ENCODE assay signal across 16 mouse cellular contexts in genomic region chr14:35027501-35028140, GRCm38 (mm10).
DNase-seq lines count a peak whose midpoint lies in the region; ATAC-seq and TF ChIP-seq lines count a peak whose summit lies in the region.
"Had no signal": no experiment of that assay in that cellular context is flagged by ENCODE, and none has a peak within 500 bp of the region (broad histone marks: within the 10 kb centered on the region; RNA-seq: fewer than 3 reads in every experiment).

No protein-coding gene starts in this region.

- no peak overlapping the region for H3K4me3 ChIP-seq in hindbrain, embryonic 14.5 days (replicated peaks; ENCODE audit: low read length)
- no peak overlapping the region for H3K4me3 ChIP-seq in hindbrain, embryonic 10.5 days
- no peak overlapping the region for H3K4me3 ChIP-seq in lung, embryonic 14.5 days (ENCODE audit: low read depth, low read length)
- no peak overlapping the region for H3K4me3 ChIP-seq in forebrain, embryonic 15.5 days
- H3K4me3 ChIP-seq: limb, embryonic 12.5 days; midbrain, embryonic 12.5 days had no signal

- H3K4me2 ChIP-seq in hindbrain, embryonic 14.5 days (replicated peaks) = no peak overlapping the region
- H3K4me2 ChIP-seq in lung, embryonic 14.5 days = no peak overlapping the region
- no peak overlapping the region for H3K4me2 ChIP-seq in forebrain, embryonic 15.5 days (replicated peaks)
- H3K4me2 ChIP-seq: limb, embryonic 12.5 days; midbrain, embryonic 12.5 days had no signal

- no peak for TF ChIP-seq CTCF in lung, embryonic 14.5 days (IDR thresholded peaks at IDR 0.05; ENCODE audit: low read depth)
- TF ChIP-seq CTCF in brain, embryonic 14.5 days (IDR thresholded peaks at IDR 0.05; ENCODE audit: borderline replicate concordance, extremely low read depth, insufficient read depth, insufficient read length) = no peak

- no peaks in the 10 kb centered on the region for H3K36me3 ChIP-seq in hindbrain, embryonic 14.5 days (replicated peaks; ENCODE audit: control insufficient read depth, insufficient read depth)
- no peaks in the 10 kb centered on the region for H3K36me3 ChIP-seq in hindbrain, embryonic 10.5 days
- H3K36me3 ChIP-seq in lung, embryonic 14.5 days (ENCODE audit: insufficient read depth) = no peaks in the 10 kb centered on the region
- H3K36me3 ChIP-seq in forebrain, embryonic 15.5 days = no peaks in the 10 kb centered on the region
- H3K36me3 ChIP-seq: limb, embryonic 12.5 days; midbrain, embryonic 12.5 days had no signal

- H3K27ac ChIP-seq in hindbrain, embryonic 14.5 days = no peak overlapping the region
- no peak overlapping the region for H3K27ac ChIP-seq in hindbrain, embryonic 10.5 days
- no peak overlapping the region for H3K27ac ChIP-seq in lung, embryonic 14.5 days (ENCODE audit: low read depth)
- H3K27ac ChIP-seq in forebrain, embryonic 15.5 days (replicated peaks) = no peak overlapping the region
- H3K27ac ChIP-seq: limb, embryonic 12.5 days; liver, embryonic 14.5 days; midbrain, embryonic 12.5 days had no signal

- H3K9me3 ChIP-seq in hindbrain, embryonic 14.5 days (ENCODE audit: control insufficient read depth, low read length) = 0 out of 2 replicates have a peak, but pooled peaks cover 3% of the 10 kb centered on the region
- H3K9me3 ChIP-seq in hindbrain, embryonic 10.5 days = no peaks in the 10 kb centered on the region
- no peaks in the 10 kb centered on the region for H3K9me3 ChIP-seq in lung, embryonic 14.5 days (ENCODE audit: low read depth, low read length)
- no peaks in the 10 kb centered on the region for H3K9me3 ChIP-seq in forebrain, embryonic 15.5 days
- H3K9me3 ChIP-seq: limb, embryonic 12.5 days; midbrain, embryonic 12.5 days had no signal

- no peaks in the 10 kb centered on the region for H3K4me1 ChIP-seq in hindbrain, embryonic 14.5 days (replicated peaks; ENCODE audit: control insufficient read depth, insufficient read depth, low read length)
- H3K4me1 ChIP-seq in hindbrain, embryonic 10.5 days (replicated peaks) = no peaks in the 10 kb centered on the region
- no peaks in the 10 kb centered on the region for H3K4me1 ChIP-seq in lung, embryonic 14.5 days (ENCODE audit: insufficient read depth)
- no peaks in the 10 kb centered on the region for H3K4me1 ChIP-seq in forebrain, embryonic 15.5 days
- H3K4me1 ChIP-seq: limb, embryonic 12.5 days; midbrain, embryonic 12.5 days had no signal

- peak; percentile 36 for DNase-seq in hindbrain, embryonic 14.5 days (ENCODE audit: low spot score)
- DNase-seq in hindbrain, embryonic 10.5 days (ENCODE audit: low spot score) = no peak
- DNase-seq in lung, embryonic 14.5 days = peak; percentile 2
- no peak for DNase-seq in lung, postnatal 36 days
- peak; percentile 91 for DNase-seq in brain, embryonic 14.5 days (ENCODE audit: low read depth)
- no peak for DNase-seq in thymus, postnatal 36 days
- DNase-seq: adrenal gland, postnatal 14 days; kidney, adult 2 months; kidney, postnatal 25 days; right cerebral cortex, postnatal 14 days had no signal

- H3K27me3 ChIP-seq in hindbrain, embryonic 14.5 days (ENCODE audit: control insufficient read depth, insufficient read depth, low read length) = no peaks in the 10 kb centered on the region
- H3K27me3 ChIP-seq in hindbrain, embryonic 10.5 days (ENCODE audit: insufficient read depth, poor library complexity, severe bottlenecking) = no peaks in the 10 kb centered on the region
- H3K27me3 ChIP-seq in lung, embryonic 14.5 days (ENCODE audit: insufficient read depth, low read length) = no peaks in the 10 kb centered on the region
- no peaks in the 10 kb centered on the region for H3K27me3 ChIP-seq in forebrain, embryonic 15.5 days
- H3K27me3 ChIP-seq: limb, embryonic 12.5 days; midbrain, embryonic 12.5 days had no signal

- no peak overlapping the region for H3K9ac ChIP-seq in hindbrain, embryonic 14.5 days
- H3K9ac ChIP-seq in lung, embryonic 14.5 days = no peak overlapping the region
- no peak overlapping the region for H3K9ac ChIP-seq in forebrain, embryonic 15.5 days (replicated peaks)
- H3K9ac ChIP-seq: limb, embryonic 12.5 days; liver, embryonic 14.5 days; midbrain, embryonic 12.5 days had no signal

- no peak for TF ChIP-seq POLR2A in brain, embryonic 14.5 days (IDR thresholded peaks at IDR 0.05; ENCODE audit: borderline replicate concordance, extremely low read depth, insufficient read depth, insufficient read length, poor library complexity, severe bottlenecking)

- peak; percentile 41; the same call in 1 of the 2 replicates for ATAC-seq in hindbrain, embryonic 14.5 days (ENCODE audit: low FRiP score)
- no peak for ATAC-seq in lung, embryonic 14.5 days (ENCODE audit: insufficient read depth)
- ATAC-seq in forebrain, embryonic 15.5 days (replicated peaks) = peak; percentile 87
- no peak for ATAC-seq in monocyte, adult 5-6 weeks (replicated peaks; ENCODE audit: insufficient number of reproducible peaks, low FRiP score, low TSS enrichment, poor library complexity, severe bottlenecking)
- ATAC-seq: CD4-positive, CD25-positive, alpha-beta regulatory T cell, adult 4 months had no signal

- 63% methylated on average over 11 of the region's 11 CpGs for WGBS in hindbrain, embryonic 14.5 days
- WGBS in hindbrain, embryonic 10.5 days = 73% methylated on average over 11 of the region's 11 CpGs
- 53% methylated on average over 11 of the region's 11 CpGs for WGBS in lung, embryonic 14.5 days
- WGBS in forebrain, embryonic 15.5 days = 42% methylated on average over 11 of the region's 11 CpGs

Comparison
In these comparisons a context has a peak if more than half of its experiments do, and no peak if none do; other contexts are left out.
1. DNase-seq: peak in hindbrain, embryonic 14.5 days (single experiment), lung, embryonic 14.5 days (single experiment) and brain, embryonic 14.5 days (single experiment); none in hindbrain, embryonic 10.5 days (single experiment), lung, postnatal 36 days (single experiment) and thymus, postnatal 36 days (0 of 2).
2. ATAC-seq: peak in hindbrain, embryonic 14.5 days (single experiment) and forebrain, embryonic 15.5 days (single experiment); none in lung, embryonic 14.5 days (single experiment) and monocyte, adult 5-6 weeks (single experiment).